ENCODE assay signal across 12 mouse cellular contexts in the genomic region with DNA sequence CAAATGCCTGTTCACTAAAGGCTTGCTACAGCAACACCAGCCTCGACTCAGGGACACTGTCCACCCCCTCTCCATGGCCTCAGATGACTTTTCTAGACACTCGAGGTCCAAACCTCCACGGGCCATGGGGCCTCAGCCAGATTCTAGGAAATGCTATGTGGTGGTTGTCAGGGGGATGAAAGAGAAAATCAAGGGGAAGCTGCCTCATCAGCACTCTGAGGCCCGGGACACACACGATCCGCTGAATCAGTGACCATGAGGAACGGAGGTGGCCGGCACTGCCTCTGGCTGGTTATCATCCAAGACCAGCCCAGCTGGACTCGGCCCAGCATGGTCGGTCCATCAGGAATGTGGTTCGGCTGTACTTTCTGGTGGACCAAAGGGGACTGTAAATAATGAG. TPM values are rescaled to one million over a fixed set of nuclear protein-coding genes. Genes with fewer than 3 reads are reported as not detected.
DNase-seq lines count a peak whose midpoint lies in the region; TF ChIP-seq lines count a peak whose summit lies in the region.
"Had no signal": no experiment of that assay in that cellular context is flagged by ENCODE, and none has a peak within 500 bp of the region (broad histone marks: within the 10 kb centered on the region; RNA-seq: fewer than 3 reads in every experiment).

No protein-coding gene starts in this region.

- TF ChIP-seq POLR2A in testis, adult 2 months (IDR thresholded peaks at IDR 0.05; ENCODE audit: control insufficient read depth, low read depth, low read length), result no peak

- no peaks in the 10 kb centered on the region for H3K27me3 ChIP-seq in testis, adult 2 months (ENCODE audit: control insufficient read depth, insufficient read depth, low read length)
- H3K27me3 ChIP-seq: hindbrain, embryonic 15.5 days; neural tube, embryonic 13.5 days; Patski had no signal

- H3K27ac ChIP-seq in testis, adult 2 months (ENCODE audit: control insufficient read depth, insufficient read depth, low read depth, low read length), result peak overlapping the region; percentile 26; the same call in 1 of the 2 replicates
- H3K27ac ChIP-seq: hindbrain, embryonic 15.5 days; neural tube, embryonic 13.5 days had no signal

- intact Hi-C loops in gastrocnemius, postnatal 14 days (cut with DNase I; ENCODE audit: low total_unique reads), result no loop called here

- TF ChIP-seq CTCF in testis, adult 2 months (IDR thresholded peaks at IDR 0.05; ENCODE audit: control insufficient read depth, insufficient read depth, insufficient replicate concordance, low read depth, low read length), result no peak

- no peak overlapping the region for H3K4me3 ChIP-seq in testis, adult 2 months (ENCODE audit: control insufficient read depth, low read depth, low read length)
- H3K4me3 ChIP-seq: hindbrain, embryonic 15.5 days; neural tube, embryonic 13.5 days had no signal

- H3K36me3 ChIP-seq in testis, adult 2 months (ENCODE audit: control insufficient read depth, insufficient read depth, low read length), result no peaks in the 10 kb centered on the region
- H3K36me3 ChIP-seq: hindbrain, embryonic 15.5 days; neural tube, embryonic 13.5 days had no signal

- peak; percentile 44 to 52 for DNase-seq in cerebellum, postnatal 14 days
- DNase-seq in cerebellum, adult 18-20 months, result no peak
- DNase-seq in ovary, adult 18-20 months (ENCODE audit: low spot score), result peak; percentile 50
- no peak for DNase-seq in ovary, postnatal 14 days (ENCODE audit: low spot score)
- DNase-seq in gastrocnemius, postnatal 14 days, result peak; percentile 59
- DNase-seq in spleen, postnatal 36 days (ENCODE audit: low spot score in 2 of 2), result no peak
- no peak for DNase-seq in thymus, postnatal 36 days
- DNase-seq: B cell, adult 2 months had no signal

- H3K4me1 ChIP-seq in testis, adult 2 months (ENCODE audit: control insufficient read depth, insufficient read depth, low read length), result no peaks in the 10 kb centered on the region
- H3K4me1 ChIP-seq: hindbrain, embryonic 15.5 days; neural tube, embryonic 13.5 days had no signal

RNA-seq across cellular contexts. Expression of a gene that starts 23.2 kb away (rescaled TPM):
- total RNA-seq in gastrocnemius, postnatal 14 days (2021), result 100 to 1,000 TPM in 1 of 2 experiments, 10 to 100 TPM in 1; 88.2 to 125 TPM
- polyA plus RNA-seq in testis, adult 2 months (2012; rRNA removed), result 7.8 and 10.9 TPM in 2 replicates

RNA-seq across cellular contexts. Expression of a gene that starts 45.9 kb away (rescaled TPM):
- total RNA-seq in gastrocnemius, postnatal 14 days (2021), result 10 to 100 TPM; 22.0 to 22.9 TPM
- 11.6 and 16.4 TPM in 2 replicates for polyA plus RNA-seq in testis, adult 2 months (2012; rRNA removed)

Comparison
In these comparisons a context has a peak if more than half of its experiments do, and no peak if none do; other contexts are left out.
1. DNase-seq: peak in cerebellum, postnatal 14 days (2 of 2), ovary, adult 18-20 months (single experiment) and gastrocnemius, postnatal 14 days (single experiment); none in cerebellum, adult 18-20 months (0 of 2), ovary, postnatal 14 days (single experiment), spleen, postnatal 36 days (0 of 2) and thymus, postnatal 36 days (0 of 2).